Mouse (Mus musculus): Measurements from ENCODE around the gene Foxi2. TPM values are rescaled to one million over a fixed set of nuclear protein-coding genes. Genes with fewer than 3 reads are reported as not detected.

Foxi2 gene
- polyA plus RNA-seq, 1 experiment from 2014 or later = 0.10 TPM

DNA sequence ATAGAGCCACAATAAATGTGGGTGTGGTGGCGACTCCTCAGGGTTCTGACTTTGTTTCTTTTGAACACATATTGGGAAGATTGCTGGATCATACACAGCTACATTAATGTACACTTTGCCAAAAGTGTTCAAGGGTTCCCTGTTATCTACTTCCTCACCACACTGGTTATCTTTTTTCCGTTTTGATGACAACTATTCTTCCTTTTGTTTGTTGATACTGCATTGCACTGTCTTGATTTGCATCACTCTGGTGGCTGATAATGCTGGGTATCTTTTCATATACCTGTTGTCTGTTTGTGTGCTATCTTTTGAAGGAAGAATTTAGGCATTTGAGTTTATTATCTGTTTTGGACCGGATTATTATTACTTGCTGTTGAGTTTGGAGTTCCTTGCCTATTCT lies 3.3 kb upstream of the Foxi2 start:
- Histone ChIP-seq H3K9ac (replicated peaks) (no peak overlapping the region), H3K27me3 (peaks cover 61% of the 10 kb centered on the region), H3K4me2 (replicated peaks) (no peak overlapping the region), H3K27ac (replicated peaks) (no peak overlapping the region), H3K4me1 (peaks cover 7% of the 10 kb centered on the region; the same call in 1 of the 2 replicates), H3K4me3 (no peak overlapping the region), H3K36me3 (no peaks in the 10 kb centered on the region), H3K9me3 (no peaks in the 10 kb centered on the region)
- ATAC-seq (ENCODE audit: low FRiP score, low read depth) = no peak
- 78% methylated on average over 3 of the region's 3 CpGs for WGBS

DNA sequence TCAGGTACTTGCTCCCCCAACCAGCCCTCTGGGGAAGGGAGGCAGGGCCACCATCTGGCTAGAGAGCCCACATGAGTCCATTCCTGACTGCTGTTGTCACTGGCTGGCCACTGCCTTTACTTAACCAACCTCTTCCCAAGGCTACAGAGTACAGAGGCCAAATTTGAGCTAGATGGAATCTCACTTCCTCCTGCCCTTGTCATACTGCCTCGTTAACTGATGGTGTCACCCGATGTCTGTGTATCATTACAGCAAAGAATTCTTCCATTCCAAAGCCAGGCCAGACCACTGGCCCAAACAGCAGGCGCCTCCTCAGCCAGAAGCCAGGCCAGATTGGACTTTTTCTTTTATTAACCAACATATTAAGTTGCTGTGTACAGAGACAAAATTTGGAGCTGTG lies 1.6 kb upstream of the Foxi2 start:
- 83% methylated on average over 3 of the region's 3 CpGs for WGBS
- H3K36me3 ChIP-seq = no peaks in the 10 kb centered on the region
- ATAC-seq (ENCODE audit: low FRiP score, low read depth) = no peak
- peaks cover 7% of the 10 kb centered on the region; the same call in 1 of the 2 replicates for H3K4me1 ChIP-seq
- no peak overlapping the region for H3K4me3 ChIP-seq
- peaks cover 60% of the 10 kb centered on the region for H3K27me3 ChIP-seq
- H3K27ac ChIP-seq (replicated peaks) = no peak overlapping the region
- H3K9ac ChIP-seq (replicated peaks) = no peak overlapping the region
- H3K9me3 ChIP-seq = no peaks in the 10 kb centered on the region
- no peak overlapping the region for H3K4me2 ChIP-seq (replicated peaks)

DNA sequence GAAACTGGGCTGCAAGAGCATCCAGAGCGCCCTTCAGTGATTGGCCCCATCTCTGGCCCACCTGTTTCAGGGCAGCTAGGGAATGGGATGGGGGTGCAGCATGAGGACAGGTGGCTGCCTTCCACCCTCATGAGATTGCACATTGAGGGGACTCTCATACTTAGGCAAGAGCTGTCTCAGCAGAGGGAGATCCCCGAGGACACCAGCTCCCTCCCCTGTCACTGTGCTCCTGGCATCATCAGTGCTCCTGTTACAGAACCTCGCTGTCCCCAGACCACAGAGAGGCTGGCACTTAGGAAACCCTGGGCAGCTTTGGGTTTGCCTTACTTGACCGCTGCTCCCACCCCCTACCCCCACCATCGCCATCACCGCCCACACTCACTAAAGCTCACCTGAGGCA lies 2.2 kb downstream of the Foxi2 start:
- Histone ChIP-seq H3K36me3 (no peaks in the 10 kb centered on the region), H3K4me1 (peaks cover 7% of the 10 kb centered on the region; the same call in 1 of the 2 replicates), H3K4me3 (no peak overlapping the region), H3K27me3 (peaks cover 51% of the 10 kb centered on the region), H3K9me3 (no peaks in the 10 kb centered on the region), H3K27ac (replicated peaks) (no peak overlapping the region), H3K4me2 (replicated peaks) (no peak overlapping the region), H3K9ac (replicated peaks) (no peak overlapping the region)
- 61% methylated on average over 6 of the region's 6 CpGs for WGBS
- ATAC-seq (ENCODE audit: low FRiP score, low read depth) = no peak

DNA sequence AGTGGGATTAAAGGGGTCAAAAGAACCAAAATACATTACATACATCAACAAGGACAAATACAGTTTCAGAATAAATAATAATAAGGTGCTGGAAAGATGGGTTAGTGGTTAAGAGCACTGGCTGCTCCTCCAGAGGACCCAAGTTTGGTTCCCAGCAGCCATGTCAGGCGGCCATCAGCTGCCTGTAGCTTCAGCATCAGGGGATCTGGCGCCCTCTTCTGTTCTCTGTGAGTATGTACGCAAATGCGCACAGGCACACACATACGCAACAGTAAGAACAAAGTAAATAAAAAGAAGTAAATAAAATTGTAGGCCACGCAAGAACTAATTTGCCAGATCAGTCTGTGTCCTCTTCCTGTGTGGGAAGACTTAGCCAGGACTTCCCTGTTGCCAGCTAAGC lies 18.7 kb downstream of the Foxi2 start:
- Histone ChIP-seq H3K4me3 (no peak overlapping the region), H3K27me3 (no peaks in the 10 kb centered on the region), H3K9me3 (no peaks in the 10 kb centered on the region), H3K27ac (replicated peaks) (no peak overlapping the region), H3K4me1 (no peaks in the 10 kb centered on the region), H3K4me2 (replicated peaks) (no peak overlapping the region), H3K36me3 (no peaks in the 10 kb centered on the region), H3K9ac (replicated peaks) (no peak overlapping the region)
- no peak for ATAC-seq (ENCODE audit: low FRiP score, low read depth)
- 92% methylated on average over 6 of the region's 6 CpGs for WGBS

DNA sequence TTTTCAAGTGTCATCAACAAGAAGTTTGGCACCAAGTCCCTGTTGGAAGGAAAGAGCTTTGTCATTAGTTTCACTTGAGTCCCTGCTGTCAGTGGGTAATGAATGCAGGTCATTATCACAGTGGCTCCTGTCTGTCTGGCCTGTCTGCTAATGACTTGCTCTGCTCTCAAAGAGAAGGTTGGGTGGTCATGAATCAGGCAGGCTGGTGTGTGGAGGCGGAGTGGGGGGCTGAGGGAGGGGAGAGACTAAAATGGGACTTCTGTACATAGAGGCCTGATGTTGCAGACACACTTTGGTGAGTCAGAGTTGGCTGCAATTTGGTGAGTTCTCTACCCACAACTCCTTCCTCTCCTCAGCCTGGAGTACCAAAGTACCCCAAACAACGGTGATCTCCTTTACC lies 20.8 kb downstream of the Foxi2 start:
- Histone ChIP-seq H3K4me3 (no peak overlapping the region), H3K4me2 (replicated peaks) (no peak overlapping the region), H3K4me1 (no peaks in the 10 kb centered on the region), H3K9ac (replicated peaks) (no peak overlapping the region), H3K9me3 (no peaks in the 10 kb centered on the region), H3K27me3 (no peaks in the 10 kb centered on the region), H3K27ac (replicated peaks) (no peak overlapping the region), H3K36me3 (no peaks in the 10 kb centered on the region)
- no peak for ATAC-seq (ENCODE audit: low FRiP score, low read depth)
- WGBS = 89% methylated on average over 2 of the region's 2 CpGs

DNA sequence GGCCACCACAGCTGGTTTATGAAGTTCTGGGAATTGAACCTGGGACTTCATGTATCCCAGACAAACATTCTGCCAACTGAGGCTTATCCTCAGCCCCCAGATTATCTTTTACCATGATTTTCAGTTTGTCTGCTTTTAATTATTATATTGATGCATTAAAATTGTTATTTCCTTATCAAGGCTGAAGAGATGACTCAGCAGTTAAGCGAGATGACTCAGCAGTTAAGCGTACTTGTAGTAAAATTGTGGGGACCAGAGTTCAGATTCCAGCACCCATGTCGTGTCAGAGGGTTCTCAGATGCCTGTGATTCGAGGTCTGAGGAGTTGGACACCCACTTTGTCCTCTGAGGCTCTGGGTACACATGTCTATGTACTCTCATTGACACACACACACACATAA lies 33.8 kb downstream of the Foxi2 start:
- no peak overlapping the region for H3K27ac ChIP-seq (replicated peaks)
- no peaks in the 10 kb centered on the region for H3K36me3 ChIP-seq

DNA sequence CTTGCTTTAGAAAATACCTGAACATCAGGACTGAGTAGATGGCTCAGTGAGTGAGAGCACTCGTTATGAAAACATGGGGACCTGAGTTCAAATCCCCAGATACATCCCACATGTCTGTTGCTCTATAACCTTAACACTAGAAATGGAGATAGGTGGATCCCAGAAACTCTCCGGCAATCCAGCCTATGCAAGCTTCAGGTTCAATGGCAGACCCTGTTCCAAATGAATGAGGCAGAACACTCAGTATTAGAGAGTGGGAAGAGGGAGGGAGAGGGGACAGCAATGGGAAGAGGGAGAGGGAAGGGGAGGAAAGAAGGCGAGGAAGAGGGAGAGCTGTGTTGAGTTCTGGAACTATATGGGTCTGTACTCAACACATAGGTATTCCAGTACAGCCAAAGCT lies 41.2 kb downstream of the Foxi2 start:
- Histone ChIP-seq H3K27me3 (no peaks in the 10 kb centered on the region), H3K4me3 (no peak overlapping the region), H3K36me3 (no peaks in the 10 kb centered on the region), H3K27ac (replicated peaks) (no peak overlapping the region), H3K4me2 (replicated peaks) (no peak overlapping the region), H3K9me3 (no peaks in the 10 kb centered on the region), H3K9ac (replicated peaks) (no peak overlapping the region), H3K4me1 (no peaks in the 10 kb centered on the region)
- WGBS = 87% methylated on average over 3 of the region's 3 CpGs
- no peak for ATAC-seq (ENCODE audit: low FRiP score, low read depth)

More for the DNA sequence above, 33.8 kb downstream of the Foxi2 start:
- ATAC-seq (ENCODE audit: low FRiP score, low read depth) = no peak
- no peak overlapping the region for H3K4me2 ChIP-seq (replicated peaks)
- no peak overlapping the region for H3K9ac ChIP-seq (replicated peaks)
- H3K27me3 ChIP-seq = no peaks in the 10 kb centered on the region
- no peaks in the 10 kb centered on the region for H3K4me1 ChIP-seq
- no peaks in the 10 kb centered on the region for H3K9me3 ChIP-seq
- no peak overlapping the region for H3K4me3 ChIP-seq
- WGBS = 83% methylated on average over 4 of the region's 4 CpGs

DNA sequence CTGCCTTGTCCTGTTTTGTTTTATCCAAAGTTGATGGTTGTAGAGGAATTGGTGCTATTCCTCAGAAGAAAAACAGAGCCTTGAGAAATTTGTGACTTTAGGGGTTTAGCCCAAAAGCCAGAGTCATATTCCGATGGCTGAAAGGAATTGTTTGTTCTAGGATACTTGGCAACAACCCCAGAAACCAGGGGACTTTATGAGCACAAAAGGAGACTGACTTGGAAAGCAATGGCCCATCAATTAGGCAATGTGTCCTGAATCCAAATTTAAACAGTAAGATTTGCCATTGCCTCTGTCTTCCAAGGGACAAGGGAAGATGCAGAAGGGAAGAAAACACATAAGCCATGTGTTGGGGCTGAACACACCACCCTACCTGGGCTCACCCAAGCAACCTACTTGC lies 42.3 kb downstream of the Foxi2 start:
- Histone ChIP-seq H3K4me3 (no peak overlapping the region), H3K9me3 (no peaks in the 10 kb centered on the region), H3K4me1 (no peaks in the 10 kb centered on the region), H3K36me3 (no peaks in the 10 kb centered on the region), H3K27ac (replicated peaks) (no peak overlapping the region), H3K4me2 (replicated peaks) (no peak overlapping the region), H3K27me3 (no peaks in the 10 kb centered on the region), H3K9ac (replicated peaks) (no peak overlapping the region)
- ATAC-seq (ENCODE audit: low FRiP score, low read depth) = no peak
- WGBS = 77% methylated on average over 1 of the region's 1 CpGs

DNA sequence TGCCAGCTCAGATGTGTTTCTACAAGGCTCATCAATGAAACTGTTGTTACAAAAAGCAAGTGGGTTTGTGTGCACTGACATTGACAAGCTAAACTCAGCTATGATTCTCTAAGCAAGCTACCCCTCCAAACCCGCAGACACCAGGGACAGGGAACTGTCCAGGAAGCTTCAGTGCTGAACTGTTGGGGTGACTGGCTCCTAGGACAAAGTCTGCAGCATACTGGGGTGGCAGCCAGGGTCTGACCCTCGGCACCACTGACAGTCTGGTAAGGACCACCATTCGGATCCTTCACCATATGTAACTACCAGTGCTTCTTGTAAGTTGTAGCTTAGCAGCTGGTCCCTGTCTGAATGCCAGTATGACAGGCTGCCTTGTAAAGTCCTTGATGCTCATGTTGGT lies 43.6 kb downstream of the Foxi2 start:
- WGBS = 57% methylated on average over 3 of the region's 3 CpGs
- no peak for ATAC-seq (ENCODE audit: low FRiP score, low read depth)
- H3K4me3 ChIP-seq = no peak overlapping the region
- no peaks in the 10 kb centered on the region for H3K4me1 ChIP-seq
- no peak overlapping the region for H3K9ac ChIP-seq (replicated peaks)
- H3K27ac ChIP-seq (replicated peaks) = no peak overlapping the region
- H3K9me3 ChIP-seq = no peaks in the 10 kb centered on the region
- no peaks in the 10 kb centered on the region for H3K36me3 ChIP-seq
- H3K27me3 ChIP-seq = no peaks in the 10 kb centered on the region
- H3K4me2 ChIP-seq (replicated peaks) = no peak overlapping the region

Other genes starting within 250 kb of the Foxi2 start
- not detected in 2 replicates for gene Nps, start 151.6 kb upstream of the Foxi2 start, polyA plus RNA-seq (2016; fragmentation: Nextera tagmentation; extraction: Ambion mirVana)
- not detected in 2 replicates for gene Clrn3, start 118.3 kb downstream of the Foxi2 start, polyA plus RNA-seq (2016; fragmentation: Nextera tagmentation; extraction: Ambion mirVana)
- 1.4 and 1.6 TPM in 2 replicates for gene Ptpre, start 127.2 kb downstream of the Foxi2 start, polyA plus RNA-seq (2016; fragmentation: Nextera tagmentation; extraction: Ambion mirVana)

Data from midbrain, embryonic 12.5 days (tissue).